Mouse (Mus musculus): ENCODE data around the gene Ttc30b. TPM values are rescaled to one million over a fixed set of nuclear protein-coding genes. Genes with fewer than 3 reads are reported as not detected.

Ttc30b gene
- polyA plus RNA-seq, 1 experiment = 5.4 TPM

DNA sequence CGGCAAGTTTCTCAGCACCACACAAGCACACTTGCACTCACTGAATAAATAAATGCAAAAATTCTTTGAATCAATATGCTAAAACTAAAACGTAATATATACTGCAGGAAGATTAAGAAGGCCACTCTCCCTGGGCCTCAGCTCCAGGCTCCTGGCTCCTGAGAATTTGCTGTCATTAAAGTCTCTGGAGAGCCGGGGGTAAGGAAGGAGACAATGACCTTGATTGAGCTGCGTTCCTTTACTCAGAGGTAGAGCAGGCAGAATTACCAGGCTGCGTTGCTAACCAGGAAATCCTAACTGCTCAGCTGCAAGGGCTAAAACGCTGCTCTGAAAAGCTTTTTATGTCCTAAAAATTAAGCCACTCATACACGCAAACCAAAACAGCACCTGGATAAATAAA is 4.8 kb downstream of the Ttc30b start:
- no peaks in the 10 kb centered on the region for H3K27me3 ChIP-seq (ENCODE audit: control insufficient read depth, insufficient read depth, low read length)
- no peak overlapping the region for H3K4me3 ChIP-seq (ENCODE audit: control insufficient read depth, low read depth, low read length)
- no peak overlapping the region for H3K27ac ChIP-seq (ENCODE audit: control insufficient read depth, insufficient read depth, low read depth, low read length)
- no peaks in the 10 kb centered on the region for H3K36me3 ChIP-seq (ENCODE audit: control insufficient read depth, insufficient read depth, low read length)
- peaks cover 2% of the 10 kb centered on the region; the same call in 1 of the 2 replicates for H3K4me1 ChIP-seq (ENCODE audit: control insufficient read depth, insufficient read depth, low read length)
- TF ChIP-seq CTCF (IDR thresholded peaks at IDR 0.05; ENCODE audit: control insufficient read depth, insufficient read depth, insufficient replicate concordance, low read depth, low read length) (no peak), POLR2A (IDR thresholded peaks at IDR 0.05; ENCODE audit: control insufficient read depth, low read depth, low read length) (no peak)

GRCm38 (mm10) chr2:75930941-75931340 is 7.4 kb downstream of the Ttc30b start:
- H3K27ac ChIP-seq (ENCODE audit: control insufficient read depth, insufficient read depth, low read depth, low read length) = no peak overlapping the region
- H3K36me3 ChIP-seq (ENCODE audit: control insufficient read depth, insufficient read depth, low read length) = no peaks in the 10 kb centered on the region
- H3K27me3 ChIP-seq (ENCODE audit: control insufficient read depth, insufficient read depth, low read length) = no peaks in the 10 kb centered on the region
- no peaks in the 10 kb centered on the region for H3K4me1 ChIP-seq (ENCODE audit: control insufficient read depth, insufficient read depth, low read length)
- TF ChIP-seq POLR2A (IDR thresholded peaks at IDR 0.05; ENCODE audit: control insufficient read depth, low read depth, low read length) (no peak), CTCF (IDR thresholded peaks at IDR 0.05; ENCODE audit: control insufficient read depth, insufficient read depth, insufficient replicate concordance, low read depth, low read length) (no peak)
- H3K4me3 ChIP-seq (ENCODE audit: control insufficient read depth, low read depth, low read length) = no peak overlapping the region

- Histone ChIP-seq H3K27ac (ENCODE audit: control insufficient read depth, insufficient read depth, low read depth, low read length) (no peak overlapping the region), H3K36me3 (ENCODE audit: control insufficient read depth, insufficient read depth, low read length) (no peaks in the 10 kb centered on the region), H3K4me1 (ENCODE audit: control insufficient read depth, insufficient read depth, low read length) (no peaks in the 10 kb centered on the region), H3K27me3 (ENCODE audit: control insufficient read depth, insufficient read depth, low read length) (no peaks in the 10 kb centered on the region), H3K4me3 (ENCODE audit: control insufficient read depth, low read depth, low read length) (no peak overlapping the region)
- TF ChIP-seq POLR2A (IDR thresholded peaks at IDR 0.05; ENCODE audit: control insufficient read depth, low read depth, low read length) (no peak), CTCF (IDR thresholded peaks at IDR 0.05; ENCODE audit: control insufficient read depth, insufficient read depth, insufficient replicate concordance, low read depth, low read length) (no peak)
Observed at GRCm38 (mm10) chr2:75929786-75930444, 8.5 kb downstream of the Ttc30b start.

- TF ChIP-seq CTCF (IDR thresholded peaks at IDR 0.05; ENCODE audit: control insufficient read depth, insufficient read depth, insufficient replicate concordance, low read depth, low read length) = no peak
- TF ChIP-seq POLR2A (IDR thresholded peaks at IDR 0.05; ENCODE audit: control insufficient read depth, low read depth, low read length) = no peak
- no peaks in the 10 kb centered on the region for H3K36me3 ChIP-seq (ENCODE audit: control insufficient read depth, insufficient read depth, low read length)
- no peak overlapping the region for H3K27ac ChIP-seq (ENCODE audit: control insufficient read depth, insufficient read depth, low read depth, low read length)
- H3K4me1 ChIP-seq (ENCODE audit: control insufficient read depth, insufficient read depth, low read length) = no peaks in the 10 kb centered on the region
- H3K27me3 ChIP-seq (ENCODE audit: control insufficient read depth, insufficient read depth, low read length) = no peaks in the 10 kb centered on the region
- H3K4me3 ChIP-seq (ENCODE audit: control insufficient read depth, low read depth, low read length) = no peak overlapping the region
Observed at GRCm38 (mm10) chr2:75929141-75929540, 9.2 kb downstream of the Ttc30b start.

GRCm38 (mm10) chr2:75928011-75928410 is 10.4 kb downstream of the Ttc30b start:
- TF ChIP-seq POLR2A (IDR thresholded peaks at IDR 0.05; ENCODE audit: control insufficient read depth, low read depth, low read length) (no peak), CTCF (IDR thresholded peaks at IDR 0.05; ENCODE audit: control insufficient read depth, insufficient read depth, insufficient replicate concordance, low read depth, low read length) (no peak)
- Histone ChIP-seq H3K4me1 (ENCODE audit: control insufficient read depth, insufficient read depth, low read length) (no peaks in the 10 kb centered on the region), H3K27me3 (ENCODE audit: control insufficient read depth, insufficient read depth, low read length) (no peaks in the 10 kb centered on the region), H3K36me3 (ENCODE audit: control insufficient read depth, insufficient read depth, low read length) (no peaks in the 10 kb centered on the region), H3K27ac (ENCODE audit: control insufficient read depth, insufficient read depth, low read depth, low read length) (no peak overlapping the region), H3K4me3 (ENCODE audit: control insufficient read depth, low read depth, low read length) (no peak overlapping the region)

- no peaks in the 10 kb centered on the region for H3K27me3 ChIP-seq (ENCODE audit: control insufficient read depth, insufficient read depth, low read length)
- H3K27ac ChIP-seq (ENCODE audit: control insufficient read depth, insufficient read depth, low read depth, low read length) = no peak overlapping the region
- TF ChIP-seq CTCF (IDR thresholded peaks at IDR 0.05; ENCODE audit: control insufficient read depth, insufficient read depth, insufficient replicate concordance, low read depth, low read length) = no peak
- TF ChIP-seq POLR2A (IDR thresholded peaks at IDR 0.05; ENCODE audit: control insufficient read depth, low read depth, low read length) = no peak
- no peak overlapping the region for H3K4me3 ChIP-seq (ENCODE audit: control insufficient read depth, low read depth, low read length)
- H3K4me1 ChIP-seq (ENCODE audit: control insufficient read depth, insufficient read depth, low read length) = no peaks in the 10 kb centered on the region
- no peaks in the 10 kb centered on the region for H3K36me3 ChIP-seq (ENCODE audit: control insufficient read depth, insufficient read depth, low read length)
Observed at GRCm38 (mm10) chr2:75926061-75926460, 12.3 kb downstream of the Ttc30b start.

- no peak overlapping the region for H3K4me3 ChIP-seq (ENCODE audit: control insufficient read depth, low read depth, low read length)
- TF ChIP-seq POLR2A (IDR thresholded peaks at IDR 0.05; ENCODE audit: control insufficient read depth, low read depth, low read length) (no peak), CTCF (IDR thresholded peaks at IDR 0.05; ENCODE audit: control insufficient read depth, insufficient read depth, insufficient replicate concordance, low read depth, low read length) (no peak)
- no peak overlapping the region for H3K27ac ChIP-seq (ENCODE audit: control insufficient read depth, insufficient read depth, low read depth, low read length)
- H3K36me3 ChIP-seq (ENCODE audit: control insufficient read depth, insufficient read depth, low read length) = no peaks in the 10 kb centered on the region
- no peaks in the 10 kb centered on the region for H3K4me1 ChIP-seq (ENCODE audit: control insufficient read depth, insufficient read depth, low read length)
- no peaks in the 10 kb centered on the region for H3K27me3 ChIP-seq (ENCODE audit: control insufficient read depth, insufficient read depth, low read length)
Observed at GRCm38 (mm10) chr2:75923807-75924340, 14.5 kb downstream of the Ttc30b start.

All from testis, adult 2 months (tissue).